Mouse (Mus musculus) hindbrain, embryonic 12.5 days (tissue): ENCODE data around the gene Lhfpl5. TPM values are rescaled to one million over a fixed set of nuclear protein-coding genes. Genes with fewer than 3 reads are reported as not detected.

ENCODE experiments used
- ATAC-seq: fragments of 200-750 bp; cut with Nextera tagmentation; 2 replicates; pipeline ENCODE4 v1.8.0; 2017; ENCODE audit warnings: moderate TSS enrichment; ENCODE audit not compliant: low FRiP score
- H3K27ac ChIP-seq: fragments of 300-500 bp; sonication (generic); 2 replicates; pipeline ENCODE4 v1.5.1; 2016; ENCODE audit warnings: mild to moderate bottlenecking
- H3K27me3 ChIP-seq: fragments of 300-500 bp; sonication (generic); 2 replicates; pipeline ENCODE4 v1.6.1; 2016; ENCODE audit warnings: mild to moderate bottlenecking
- H3K36me3 ChIP-seq: fragments of 300-500 bp; sonication (generic); 2 replicates; pipeline ENCODE4 v1.6.1; 2016; ENCODE audit warnings: mild to moderate bottlenecking
- H3K4me1 ChIP-seq: fragments of 300-500 bp; sonication (generic); 2 replicates; pipeline ENCODE4 v1.6.1; 2016
- H3K4me2 ChIP-seq: fragments of 300-500 bp; sonication (generic); replicated peaks from 2 replicates; pipeline ENCODE4 v1.6.1; 2016; ENCODE audit warnings: mild to moderate bottlenecking
- H3K4me3 ChIP-seq: fragments of 300-500 bp; sonication (generic); 2 replicates; pipeline ENCODE4 v1.5.1; 2016; ENCODE audit warnings: mild to moderate bottlenecking
- H3K9ac ChIP-seq: fragments of 300-500 bp; sonication (generic); 2 replicates; pipeline ENCODE4 v1.6.1; 2016; ENCODE audit warnings: mild to moderate bottlenecking, moderate library complexity
- H3K9me3 ChIP-seq: fragments of 300-500 bp; sonication (generic); replicated peaks from 2 replicates; pipeline ENCODE4 v1.6.1; 2016; ENCODE audit warnings: mild to moderate bottlenecking
- WGBS: fragments of 180-500 bp; shearing (Covaris S2); methylation state at CpG from one replicate; pipeline ENCODE4 v1.1.7; 2016; 5-methylcytosine and 5-hydroxymethylcytosine counted together
- polyA plus RNA-seq: library from polyadenylated mRNA; unstranded; fragments of >200 nt; fragmentation: Nextera tagmentation; extraction: Ambion mirVana; gene quantifications from 2 replicates; pipeline ENCODE4 v1.2.1, GENCODE M21; 2016

The Lhfpl5 gene
- polyA plus RNA-seq, result 2.0 and 3.4 TPM in 2 replicates

GRCm38 (mm10) chr17:28575244-28576125 lies at the start of gene Lhfpl5:
TSS of gene Lhfpl5 (plus strand) at chr17:28575641.
- 14% methylated on average over 50 of the region's 50 CpGs for WGBS
- peak; percentile 85 for ATAC-seq
- peaks cover 5% of the 10 kb centered on the region for H3K27me3 ChIP-seq
- H3K4me3 ChIP-seq, result peak within 1 kb of the TSS; percentile 37
- H3K36me3 ChIP-seq, result no peaks in the 10 kb centered on the region
- H3K4me1 ChIP-seq, result peaks cover 10% of the 10 kb centered on the region
- H3K9ac ChIP-seq, result 0 out of 2 replicates have a peak within 1 kb of the TSS, but pooled peaks have one; percentile 38
- H3K9me3 ChIP-seq, result no peaks in the 10 kb centered on the region
- H3K4me2 ChIP-seq, result peak within 1 kb of the TSS; percentile 63
- H3K27ac ChIP-seq, result no peak within 1 kb of the TSS

DNA sequence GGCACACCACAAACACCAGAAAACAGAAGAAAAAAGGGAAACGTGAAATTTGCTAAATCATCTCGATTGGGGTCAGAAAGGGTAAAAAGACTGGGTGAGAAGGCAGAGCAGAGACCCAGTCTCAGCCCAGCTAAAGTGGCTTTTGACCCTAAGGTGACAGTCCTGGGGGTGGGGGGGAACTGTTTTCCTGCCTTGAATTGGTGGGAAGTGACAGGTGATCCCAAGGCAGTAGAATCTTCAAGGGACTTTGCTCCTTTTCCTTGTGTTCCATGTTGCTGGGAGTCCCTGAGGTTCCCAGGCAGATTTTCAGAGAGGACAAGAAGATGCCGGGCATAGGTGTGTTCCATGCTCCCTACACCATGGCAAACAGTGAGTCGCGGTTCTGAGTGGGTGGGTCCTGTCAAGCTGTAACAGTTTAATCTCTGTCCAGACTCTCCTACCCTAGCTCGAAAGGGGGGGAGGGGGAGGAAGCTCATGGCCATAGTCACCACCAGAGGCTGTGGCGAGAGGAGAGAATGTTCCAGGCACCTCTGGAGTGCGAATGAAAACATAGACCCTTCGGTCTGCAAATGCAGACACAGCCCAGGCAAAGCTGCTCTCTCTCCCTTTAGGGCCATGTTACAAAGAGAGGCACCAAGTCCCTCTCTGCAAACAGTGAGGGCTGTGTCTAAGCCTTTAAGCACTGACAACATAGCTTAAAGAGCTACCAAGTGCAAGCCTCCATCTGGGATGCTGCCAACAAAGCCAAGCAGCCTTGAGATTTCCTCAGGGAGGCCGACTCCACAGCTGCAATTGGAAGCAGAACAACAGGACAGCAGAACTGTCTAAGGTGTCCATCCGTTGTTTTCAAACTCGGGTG lies 48.0 kb upstream of the Lhfpl5 start:
- Histone ChIP-seq H3K27me3 (peaks cover 23% of the 10 kb centered on the region), H3K27ac (no peak overlapping the region), H3K4me3 (no peak overlapping the region), H3K4me1 (peaks cover 7% of the 10 kb centered on the region), H3K9me3 (no peaks in the 10 kb centered on the region), H3K9ac (no peak overlapping the region), H3K4me2 (no peak overlapping the region; the same call in 1 of the 2 replicates), H3K36me3 (no peaks in the 10 kb centered on the region)
- no peak for ATAC-seq
- 47% methylated on average over 12 of the region's 12 CpGs for WGBS

GRCm38 (mm10) chr17:28528043-28528351 lies 47.4 kb upstream of the Lhfpl5 start:
- no peak overlapping the region; the same call in 1 of the 2 replicates for H3K4me2 ChIP-seq
- ATAC-seq, result no peak
- no peak overlapping the region for H3K4me3 ChIP-seq
- 3% methylated on average over 6 of the region's 6 CpGs for WGBS
- no peak overlapping the region for H3K9ac ChIP-seq
- H3K27ac ChIP-seq, result no peak overlapping the region
- peaks cover 23% of the 10 kb centered on the region for H3K27me3 ChIP-seq
- no peaks in the 10 kb centered on the region for H3K9me3 ChIP-seq
- no peaks in the 10 kb centered on the region for H3K36me3 ChIP-seq
- peaks cover 5% of the 10 kb centered on the region for H3K4me1 ChIP-seq

DNA sequence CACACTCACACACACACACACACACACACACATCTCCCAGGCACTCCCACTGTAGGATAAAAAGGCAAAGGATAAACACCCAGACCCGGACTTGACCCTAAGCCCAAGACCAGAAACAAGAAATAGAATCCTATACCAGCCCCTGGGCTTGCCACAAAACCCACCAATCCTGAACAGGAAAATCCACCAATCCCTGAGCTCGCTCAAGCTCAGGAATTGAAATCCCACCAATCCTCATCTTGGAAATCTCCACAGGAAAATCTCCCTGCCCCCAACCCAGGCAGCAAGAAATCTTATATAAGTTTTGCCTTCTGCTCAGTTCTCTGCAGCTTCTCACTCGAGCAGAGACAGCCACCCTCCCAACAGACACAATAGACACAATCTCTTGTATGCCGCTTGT lies 46.3 kb upstream of the Lhfpl5 start:
- 68% methylated on average over 4 of the region's 4 CpGs for WGBS
- Histone ChIP-seq H3K36me3 (no peaks in the 10 kb centered on the region), H3K27me3 (peaks cover 16% of the 10 kb centered on the region), H3K9me3 (no peaks in the 10 kb centered on the region), H3K9ac (no peak overlapping the region), H3K27ac (no peak overlapping the region), H3K4me3 (no peak overlapping the region), H3K4me2 (no peak overlapping the region), H3K4me1 (no peaks in the 10 kb centered on the region; the same call in 1 of the 2 replicates)
- ATAC-seq, result no peak

DNA sequence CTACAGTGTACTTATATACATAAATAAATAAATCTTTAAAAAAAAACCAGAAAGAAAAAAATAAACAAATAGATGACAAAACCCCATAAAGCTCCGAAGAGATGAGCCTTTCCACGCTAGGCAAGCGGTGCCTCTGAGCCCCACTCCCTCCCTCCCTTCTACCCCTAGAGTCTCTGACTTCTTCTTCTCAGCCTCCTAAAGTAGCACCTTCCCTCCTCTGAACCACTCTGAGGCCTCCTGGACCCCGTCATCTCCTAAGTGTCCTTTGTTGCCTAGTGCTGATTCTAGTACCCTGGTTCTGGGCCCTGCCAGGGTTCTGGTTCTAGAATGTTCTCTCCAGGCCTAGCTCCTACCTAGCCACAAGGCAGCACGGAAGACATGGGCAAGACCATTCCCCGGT lies 44.9 kb upstream of the Lhfpl5 start, which contains the start of gene Armc12:
TSS of gene Armc12 (plus strand) at position 301 of the 400 bp plus-strand sequence.
- H3K4me2 ChIP-seq, result peak within 1 kb of the TSS; percentile 32
- H3K27me3 ChIP-seq, result peaks cover 9% of the 10 kb centered on the region
- no peak for ATAC-seq
- 91% methylated on average over 6 of the region's 6 CpGs for WGBS
- H3K36me3 ChIP-seq, result no peaks in the 10 kb centered on the region
- H3K9me3 ChIP-seq, result no peaks in the 10 kb centered on the region
- H3K9ac ChIP-seq, result no peak within 1 kb of the TSS
- H3K27ac ChIP-seq, result no peak within 1 kb of the TSS
- no peaks in the 10 kb centered on the region; the same call in 1 of the 2 replicates for H3K4me1 ChIP-seq
- H3K4me3 ChIP-seq, result no peak within 1 kb of the TSS

GRCm38 (mm10) chr17:28531946-28532345 lies 43.5 kb upstream of the Lhfpl5 start:
- Histone ChIP-seq H3K4me3 (no peak overlapping the region), H3K27me3 (peaks cover 9% of the 10 kb centered on the region)

DNA sequence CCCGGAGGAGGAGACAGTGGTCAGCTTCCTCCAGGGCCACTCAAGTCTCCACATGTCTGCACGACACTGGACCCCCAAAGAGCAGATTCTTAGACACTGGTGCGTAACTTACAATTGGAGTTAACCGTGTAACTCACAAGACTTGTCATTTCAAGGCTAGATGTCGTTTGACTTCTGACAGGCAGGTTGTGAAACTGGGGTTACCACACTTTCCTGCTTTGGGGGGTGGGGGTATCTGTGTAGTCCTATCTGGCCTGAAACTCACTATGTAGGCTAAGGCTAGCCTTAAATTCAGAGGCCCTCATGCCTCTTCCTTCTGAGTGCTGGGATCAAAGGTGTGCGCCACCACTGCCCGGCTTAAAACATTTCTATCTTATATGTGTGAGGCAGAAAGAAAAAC lies 42.9 kb upstream of the Lhfpl5 start:
- H3K9me3 ChIP-seq, result no peaks in the 10 kb centered on the region
- H3K4me2 ChIP-seq, result no peak overlapping the region
- H3K27me3 ChIP-seq, result peaks cover 11% of the 10 kb centered on the region
- H3K36me3 ChIP-seq, result no peaks in the 10 kb centered on the region
- no peaks in the 10 kb centered on the region; the same call in 1 of the 2 replicates for H3K4me1 ChIP-seq
- no peak overlapping the region for H3K9ac ChIP-seq
- no peak for ATAC-seq
- no peak overlapping the region for H3K27ac ChIP-seq
- whole genome bisulfite sequencing, result 90% methylated on average over 7 of the region's 7 CpGs
- no peak overlapping the region for H3K4me3 ChIP-seq

More at GRCm38 (mm10) chr17:28531946-28532345, 43.5 kb upstream of the Lhfpl5 start:
- no peak overlapping the region for H3K9ac ChIP-seq
- no peaks in the 10 kb centered on the region; the same call in 1 of the 2 replicates for H3K4me1 ChIP-seq
- WGBS, result 12% methylated on average over 18 of the region's 18 CpGs
- H3K27ac ChIP-seq, result no peak overlapping the region
- no peaks in the 10 kb centered on the region for H3K9me3 ChIP-seq
- ATAC-seq, result no peak
- H3K36me3 ChIP-seq, result no peaks in the 10 kb centered on the region
- H3K4me2 ChIP-seq, result peak overlapping the region; percentile 32

GRCm38 (mm10) chr17:28533327-28533726 lies 42.1 kb upstream of the Lhfpl5 start:
- Histone ChIP-seq H3K4me2 (no peak overlapping the region), H3K4me1 (no peaks in the 10 kb centered on the region; the same call in 1 of the 2 replicates), H3K9me3 (peaks cover 7% of the 10 kb centered on the region; the same call in 1 of the 2 replicates), H3K36me3 (no peaks in the 10 kb centered on the region), H3K27ac (no peak overlapping the region), H3K9ac (no peak overlapping the region), H3K4me3 (no peak overlapping the region), H3K27me3 (peaks cover 13% of the 10 kb centered on the region)
- 87% methylated on average over 13 of the region's 13 CpGs for WGBS
- no peak for ATAC-seq

DNA sequence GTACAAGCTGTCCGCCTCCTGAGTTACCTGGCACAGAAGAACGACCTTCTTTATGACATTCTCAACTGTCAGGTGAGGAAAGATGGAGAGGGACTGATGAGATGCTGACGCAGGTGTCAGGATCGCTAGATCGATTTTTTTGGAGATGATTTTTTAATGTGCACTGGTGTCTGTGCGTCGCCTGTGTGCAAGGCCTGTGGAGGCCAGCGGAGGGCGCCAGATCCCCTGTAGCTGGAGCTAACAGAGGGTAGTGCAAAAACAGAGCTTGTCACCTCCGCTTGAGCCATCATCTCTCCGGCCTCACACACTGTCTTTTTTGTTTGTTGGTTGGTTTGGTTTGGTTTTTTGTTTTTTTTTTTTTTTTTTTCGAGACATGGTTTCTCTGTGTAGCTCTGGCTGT lies 37.6 kb upstream of the Lhfpl5 start:
- 46% methylated on average over 12 of the region's 12 CpGs for WGBS
- H3K36me3 ChIP-seq, result no peaks in the 10 kb centered on the region
- H3K9me3 ChIP-seq, result peaks cover 21% of the 10 kb centered on the region
- H3K4me3 ChIP-seq, result no peak overlapping the region
- no peak for ATAC-seq
- H3K27ac ChIP-seq, result no peak overlapping the region
- H3K4me2 ChIP-seq, result no peak overlapping the region
- no peaks in the 10 kb centered on the region for H3K4me1 ChIP-seq
- peaks cover 4% of the 10 kb centered on the region for H3K27me3 ChIP-seq
- H3K9ac ChIP-seq, result no peak overlapping the region

DNA sequence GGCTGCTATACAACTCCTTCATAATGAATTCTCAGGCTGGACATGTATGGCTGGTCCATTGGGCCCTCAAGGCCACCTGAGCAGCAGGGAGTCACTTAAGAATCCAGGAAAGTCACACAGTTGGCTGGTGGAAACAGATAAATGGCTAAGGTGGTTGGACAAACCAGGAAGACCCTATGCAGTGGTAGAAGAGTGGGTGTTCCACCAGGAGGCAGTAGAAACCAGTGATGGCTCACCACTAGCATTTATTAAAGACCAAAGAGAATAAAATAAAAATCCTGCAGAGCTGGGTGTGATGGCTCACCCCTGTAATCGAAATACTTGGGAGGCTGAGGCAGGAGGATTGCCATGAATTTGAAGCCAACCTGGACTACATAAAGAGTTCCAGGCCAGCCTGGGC lies 28.5 kb upstream of the Lhfpl5 start:
- Histone ChIP-seq H3K27me3 (no peaks in the 10 kb centered on the region), H3K4me2 (no peak overlapping the region), H3K27ac (no peak overlapping the region), H3K4me3 (no peak overlapping the region), H3K4me1 (no peaks in the 10 kb centered on the region), H3K9me3 (0 out of 2 replicates have a peak, but pooled peaks cover 1% of the 10 kb centered on the region), H3K36me3 (no peaks in the 10 kb centered on the region), H3K9ac (no peak overlapping the region)
- 81% methylated on average over 1 of the region's 1 CpGs for WGBS
- ATAC-seq, result no peak

DNA sequence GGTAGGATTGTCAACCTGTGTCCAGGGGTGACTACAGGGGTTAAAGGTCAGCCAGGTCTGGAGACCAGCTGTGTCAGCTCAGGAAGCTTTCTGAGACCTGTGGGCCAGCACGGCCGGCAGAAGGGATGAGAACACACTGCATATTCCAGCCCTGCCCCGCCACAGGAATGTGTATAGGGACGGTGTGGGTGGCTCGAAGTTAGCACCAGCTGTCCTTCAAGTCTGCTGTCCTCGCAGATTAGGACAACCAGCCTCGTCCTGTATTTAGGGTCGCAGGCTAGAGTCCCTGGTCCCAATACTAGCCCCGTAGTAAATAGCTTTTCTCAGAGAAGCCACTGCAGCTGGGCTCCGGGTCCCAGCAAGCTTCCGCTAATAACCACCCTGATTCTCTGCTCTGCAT lies 26.9 kb upstream of the Lhfpl5 start:
- WGBS, result 68% methylated on average over 11 of the region's 11 CpGs
- no peak overlapping the region for H3K4me2 ChIP-seq
- no peaks in the 10 kb centered on the region for H3K9me3 ChIP-seq
- H3K36me3 ChIP-seq, result no peaks in the 10 kb centered on the region
- H3K27me3 ChIP-seq, result no peaks in the 10 kb centered on the region
- H3K27ac ChIP-seq, result no peak overlapping the region
- no peak for ATAC-seq
- H3K9ac ChIP-seq, result no peak overlapping the region
- peaks cover 8% of the 10 kb centered on the region; the same call in 1 of the 2 replicates for H3K4me1 ChIP-seq
- H3K4me3 ChIP-seq, result no peak overlapping the region

DNA sequence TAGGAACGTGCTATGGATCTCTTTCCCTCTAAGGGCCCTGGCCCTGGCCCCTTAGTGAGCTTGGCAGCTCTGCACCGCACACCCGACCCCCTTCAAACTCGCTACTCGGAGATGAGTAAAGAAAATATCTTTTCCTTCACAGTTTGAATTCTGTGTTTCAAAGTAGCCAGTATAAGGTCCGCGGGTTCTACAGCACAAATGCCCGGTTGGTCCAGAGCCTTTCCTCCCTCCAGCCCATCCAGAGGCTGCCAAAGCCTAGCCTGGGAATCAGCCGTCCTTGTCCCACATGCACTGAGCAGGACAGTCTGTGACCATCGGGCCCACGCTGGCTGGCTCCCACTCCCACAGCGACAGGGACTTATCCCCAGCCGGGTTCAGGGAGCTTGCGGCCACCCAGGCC lies 26.3 kb upstream of the Lhfpl5 start, which contains the start of gene Clpsl2:
TSS of gene Clpsl2 (plus strand) at position 301 of the 400 bp plus-strand sequence.
- Histone ChIP-seq H3K4me3 (no peak within 1 kb of the TSS), H3K4me1 (peaks cover 9% of the 10 kb centered on the region; the same call in 1 of the 2 replicates), H3K4me2 (no peak within 1 kb of the TSS), H3K9ac (no peak within 1 kb of the TSS), H3K36me3 (no peaks in the 10 kb centered on the region), H3K27me3 (no peaks in the 10 kb centered on the region), H3K9me3 (no peaks in the 10 kb centered on the region), H3K27ac (no peak within 1 kb of the TSS)
- WGBS, result 76% methylated on average over 14 of the region's 14 CpGs
- no peak for ATAC-seq
